Mouse (Mus musculus) neural tube, embryonic 12.5 days (tissue): Measurements from ENCODE around the gene Snap91. TPM values are rescaled to one million over a fixed set of nuclear protein-coding genes. Genes with fewer than 3 reads are reported as not detected.

ENCODE experiments used
- ATAC-seq: fragments of 200-750 bp; cut with Nextera tagmentation; 2 replicates; pipeline ENCODE4 v1.8.0; 2017; ENCODE audit warnings: low read depth, mild to moderate bottlenecking, moderate TSS enrichment, moderate library complexity; ENCODE audit not compliant: low FRiP score
- H3K27ac ChIP-seq: fragments of 300-500 bp; sonication (generic); 2 replicates; pipeline ENCODE4 v1.5.1; 2016
- H3K27me3 ChIP-seq: fragments of 300-500 bp; sonication (generic); replicated peaks from 2 replicates; pipeline ENCODE4 v1.6.1; 2016; ENCODE audit warnings: mild to moderate bottlenecking
- H3K36me3 ChIP-seq: fragments of 300-500 bp; sonication (generic); 2 replicates; pipeline ENCODE4 v1.6.1; 2016; ENCODE audit warnings: mild to moderate bottlenecking
- H3K4me1 ChIP-seq: fragments of 300-500 bp; sonication (generic); 2 replicates; pipeline ENCODE4 v1.6.1; 2016
- H3K4me2 ChIP-seq: fragments of 300-500 bp; sonication (generic); replicated peaks from 2 replicates; pipeline ENCODE4 v1.6.1; 2016; ENCODE audit warnings: mild to moderate bottlenecking
- H3K4me3 ChIP-seq: fragments of 300-500 bp; sonication (generic); 2 replicates; pipeline ENCODE4 v1.5.1; 2016
- H3K9ac ChIP-seq: fragments of 300-500 bp; sonication (generic); 2 replicates; pipeline ENCODE4 v1.6.1; 2016; ENCODE audit warnings: mild to moderate bottlenecking
- H3K9me3 ChIP-seq: fragments of 300-500 bp; sonication (generic); 2 replicates; pipeline ENCODE4 v1.6.1; 2016; ENCODE audit warnings: mild to moderate bottlenecking
- WGBS: fragments of 180-500 bp; shearing (Covaris S2); methylation state at CpG from one replicate; pipeline ENCODE4 v1.1.7; 2016; 5-methylcytosine and 5-hydroxymethylcytosine counted together
- polyA plus RNA-seq: library from polyadenylated mRNA; unstranded; fragments of >200 nt; fragmentation: Nextera tagmentation; extraction: Ambion mirVana; gene quantifications from 2 replicates; pipeline ENCODE4 v1.2.1, GENCODE M21; 2016

The Snap91 gene
- polyA plus RNA-seq, 1 experiment from 2014 or later = 69.1 TPM

GRCm38 (mm10) chr9:86736991-86737390 is 143.5 kb downstream of the Snap91 start:
- Histone ChIP-seq H3K27ac (no peak overlapping the region), H3K9me3 (no peaks in the 10 kb centered on the region), H3K4me1 (no peaks in the 10 kb centered on the region), H3K9ac (no peak overlapping the region), H3K4me2 (no peak overlapping the region), H3K4me3 (no peak overlapping the region), H3K36me3 (no peaks in the 10 kb centered on the region), H3K27me3 (no peaks in the 10 kb centered on the region)
- ATAC-seq = no peak
- over 99% methylated on average over 4 of the region's 4 CpGs for WGBS

- Histone ChIP-seq H3K27me3 (no peaks in the 10 kb centered on the region), H3K4me1 (no peaks in the 10 kb centered on the region), H3K9ac (no peak overlapping the region), H3K4me3 (no peak overlapping the region), H3K4me2 (no peak overlapping the region), H3K36me3 (no peaks in the 10 kb centered on the region), H3K9me3 (no peaks in the 10 kb centered on the region), H3K27ac (no peak overlapping the region)
- ATAC-seq = no peak
- WGBS = 71% methylated on average over 9 of the region's 9 CpGs
Measured at GRCm38 (mm10) chr9:86734795-86735194, 145.7 kb downstream of the Snap91 start.

- no peaks in the 10 kb centered on the region for H3K36me3 ChIP-seq
Measured at GRCm38 (mm10) chr9:86734357-86734756, 146.1 kb downstream of the Snap91 start.

GRCm38 (mm10) chr9:86729811-86730210 is 150.6 kb downstream of the Snap91 start:
- no peaks in the 10 kb centered on the region for H3K36me3 ChIP-seq
- no peak overlapping the region for H3K4me2 ChIP-seq
- no peaks in the 10 kb centered on the region for H3K4me1 ChIP-seq
- H3K9me3 ChIP-seq = no peaks in the 10 kb centered on the region
- no peak for ATAC-seq
- H3K27ac ChIP-seq = no peak overlapping the region
- no peaks in the 10 kb centered on the region for H3K27me3 ChIP-seq
- WGBS = 92% methylated on average over 3 of the region's 3 CpGs
- no peak overlapping the region for H3K4me3 ChIP-seq
- no peak overlapping the region for H3K9ac ChIP-seq

More at GRCm38 (mm10) chr9:86734357-86734756, 146.1 kb downstream of the Snap91 start:
- H3K4me1 ChIP-seq = no peaks in the 10 kb centered on the region
- H3K4me3 ChIP-seq = no peak overlapping the region
- H3K27ac ChIP-seq = no peak overlapping the region
- H3K27me3 ChIP-seq = no peaks in the 10 kb centered on the region
- no peak overlapping the region for H3K4me2 ChIP-seq
- no peaks in the 10 kb centered on the region for H3K9me3 ChIP-seq
- ATAC-seq = no peak
- no peak overlapping the region for H3K9ac ChIP-seq

GRCm38 (mm10) chr9:86729084-86729483 is 151.4 kb downstream of the Snap91 start:
- Histone ChIP-seq H3K9ac (no peak overlapping the region), H3K36me3 (no peaks in the 10 kb centered on the region)
- WGBS = 77% methylated on average over 1 of the region's 1 CpGs

GRCm38 (mm10) chr9:86728214-86728814 is 152.1 kb downstream of the Snap91 start:
- H3K36me3 ChIP-seq = no peaks in the 10 kb centered on the region
- H3K4me1 ChIP-seq = no peaks in the 10 kb centered on the region
- H3K4me2 ChIP-seq = no peak overlapping the region
- no peak overlapping the region for H3K9ac ChIP-seq
- no peak for ATAC-seq
- no peak overlapping the region for H3K4me3 ChIP-seq
- H3K27ac ChIP-seq = no peak overlapping the region
- WGBS = 90% methylated on average over 10 of the region's 10 CpGs
- H3K27me3 ChIP-seq = no peaks in the 10 kb centered on the region
- H3K9me3 ChIP-seq = no peaks in the 10 kb centered on the region

More at GRCm38 (mm10) chr9:86729084-86729483, 151.4 kb downstream of the Snap91 start:
- Histone ChIP-seq H3K4me1 (no peaks in the 10 kb centered on the region), H3K4me3 (no peak overlapping the region), H3K9me3 (no peaks in the 10 kb centered on the region), H3K27ac (no peak overlapping the region), H3K4me2 (no peak overlapping the region), H3K27me3 (no peaks in the 10 kb centered on the region)
- ATAC-seq = no peak

GRCm38 (mm10) chr9:86726381-86726720 is 154.1 kb downstream of the Snap91 start:
- ATAC-seq = peak; percentile 32; the same call in 1 of the 2 replicates
- Histone ChIP-seq H3K4me2 (no peak overlapping the region), H3K4me3 (no peak overlapping the region), H3K27ac (no peak overlapping the region), H3K4me1 (no peaks in the 10 kb centered on the region), H3K9me3 (no peaks in the 10 kb centered on the region), H3K27me3 (no peaks in the 10 kb centered on the region), H3K9ac (no peak overlapping the region), H3K36me3 (no peaks in the 10 kb centered on the region)
- WGBS = 77% methylated on average over 5 of the region's 5 CpGs

GRCm38 (mm10) chr9:86725604-86726380 is 154.7 kb downstream of the Snap91 start:
- Histone ChIP-seq H3K27ac (no peak overlapping the region), H3K27me3 (no peaks in the 10 kb centered on the region), H3K9me3 (no peaks in the 10 kb centered on the region), H3K9ac (no peak overlapping the region), H3K4me2 (no peak overlapping the region), H3K4me1 (no peaks in the 10 kb centered on the region), H3K4me3 (no peak overlapping the region), H3K36me3 (no peaks in the 10 kb centered on the region)
- WGBS = 55% methylated on average over 7 of the region's 7 CpGs
- ATAC-seq = peak; percentile 54

- H3K4me3 ChIP-seq = no peak overlapping the region
- H3K9me3 ChIP-seq = no peaks in the 10 kb centered on the region
- no peak for ATAC-seq
- WGBS = 93% methylated on average over 4 of the region's 4 CpGs
- H3K9ac ChIP-seq = no peak overlapping the region
- H3K27ac ChIP-seq = no peak overlapping the region
- no peak overlapping the region for H3K4me2 ChIP-seq
- H3K4me1 ChIP-seq = no peaks in the 10 kb centered on the region
- no peaks in the 10 kb centered on the region for H3K36me3 ChIP-seq
- no peaks in the 10 kb centered on the region for H3K27me3 ChIP-seq
Measured at GRCm38 (mm10) chr9:86725066-86725465, 155.4 kb downstream of the Snap91 start.

- Histone ChIP-seq H3K27ac (no peak overlapping the region), H3K36me3 (no peaks in the 10 kb centered on the region), H3K9ac (no peak overlapping the region), H3K4me3 (no peak overlapping the region), H3K4me1 (no peaks in the 10 kb centered on the region), H3K27me3 (no peaks in the 10 kb centered on the region), H3K9me3 (no peaks in the 10 kb centered on the region), H3K4me2 (no peak overlapping the region)
- 70% methylated on average over 2 of the region's 2 CpGs for WGBS
- ATAC-seq = no peak
Measured at GRCm38 (mm10) chr9:86720794-86721193, 159.7 kb downstream of the Snap91 start.

GRCm38 (mm10) chr9:86720227-86720626 is 160.2 kb downstream of the Snap91 start:
- Histone ChIP-seq H3K4me2 (no peak overlapping the region), H3K9ac (no peak overlapping the region), H3K27ac (no peak overlapping the region), H3K4me1 (no peaks in the 10 kb centered on the region), H3K27me3 (no peaks in the 10 kb centered on the region), H3K36me3 (no peaks in the 10 kb centered on the region), H3K4me3 (no peak overlapping the region), H3K9me3 (no peaks in the 10 kb centered on the region)
- no peak for ATAC-seq
- 89% methylated on average over 5 of the region's 5 CpGs for WGBS

- Histone ChIP-seq H3K9me3 (no peaks in the 10 kb centered on the region), H3K27me3 (no peaks in the 10 kb centered on the region), H3K4me2 (no peak overlapping the region), H3K36me3 (no peaks in the 10 kb centered on the region), H3K9ac (no peak overlapping the region), H3K4me1 (no peaks in the 10 kb centered on the region), H3K27ac (no peak overlapping the region), H3K4me3 (no peak overlapping the region)
- no peak for ATAC-seq
- WGBS = 78% methylated on average over 5 of the region's 5 CpGs
Measured at GRCm38 (mm10) chr9:86717119-86717518, 163.3 kb downstream of the Snap91 start.

GRCm38 (mm10) chr9:86716540-86716939 is 163.9 kb downstream of the Snap91 start:
- Histone ChIP-seq H3K27me3 (no peaks in the 10 kb centered on the region), H3K36me3 (no peaks in the 10 kb centered on the region), H3K27ac (no peak overlapping the region), H3K9me3 (no peaks in the 10 kb centered on the region), H3K9ac (no peak overlapping the region), H3K4me3 (no peak overlapping the region), H3K4me1 (no peaks in the 10 kb centered on the region), H3K4me2 (no peak overlapping the region)
- WGBS = 64% methylated on average over 2 of the region's 2 CpGs
- ATAC-seq = no peak
